Mouse (Mus musculus): ENCODE measurements around the gene Pum1. TPM values are rescaled to one million over a fixed set of nuclear protein-coding genes. Genes with fewer than 3 reads are reported as not detected.

The Pum1 gene
- polyA plus RNA-seq (2012; rRNA removed; ENCODE audit: low replicate concordance): 54.6 and 60.4 TPM in 2 replicates

DNA sequence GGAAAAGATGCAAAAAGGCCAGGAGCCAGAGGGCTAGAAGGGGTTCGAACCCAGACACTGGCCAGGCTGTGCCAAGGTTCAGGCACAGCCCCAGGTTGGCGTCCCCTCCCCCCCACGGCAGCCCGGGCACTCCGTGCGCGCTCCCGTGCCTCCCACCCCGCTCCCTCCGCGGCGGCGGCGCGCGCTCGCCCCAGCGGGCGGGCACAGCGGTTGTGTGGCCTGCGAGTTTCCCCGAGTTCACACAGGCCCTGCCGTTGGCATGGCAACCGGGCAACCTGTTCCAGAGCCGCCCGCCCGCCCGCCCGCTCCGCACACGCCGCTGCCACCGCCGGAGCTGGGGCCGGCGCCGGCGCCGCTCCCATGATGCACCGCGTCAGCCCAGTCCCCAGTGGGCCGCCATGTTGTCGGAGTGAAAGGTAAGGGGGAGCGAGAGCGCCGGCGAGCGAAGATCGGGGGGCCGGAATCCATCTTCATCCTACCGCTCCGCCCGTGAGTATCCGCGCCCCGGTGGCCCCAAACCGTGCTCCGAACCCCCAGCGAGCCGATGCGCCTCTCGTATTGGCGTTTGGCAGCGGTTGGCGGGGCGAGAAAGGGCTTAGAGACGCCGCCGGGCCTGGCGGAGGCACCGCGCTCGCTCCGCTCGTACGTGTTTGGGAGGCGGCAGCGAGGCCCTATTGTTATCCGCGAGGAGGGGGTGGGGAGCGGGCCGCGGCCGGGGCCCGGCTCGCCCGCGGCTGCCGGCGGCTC lies at the start of gene Pum1:
Pum1 (plus strand) TSS at position 343 of the 747 bp plus-strand sequence.

DNA sequence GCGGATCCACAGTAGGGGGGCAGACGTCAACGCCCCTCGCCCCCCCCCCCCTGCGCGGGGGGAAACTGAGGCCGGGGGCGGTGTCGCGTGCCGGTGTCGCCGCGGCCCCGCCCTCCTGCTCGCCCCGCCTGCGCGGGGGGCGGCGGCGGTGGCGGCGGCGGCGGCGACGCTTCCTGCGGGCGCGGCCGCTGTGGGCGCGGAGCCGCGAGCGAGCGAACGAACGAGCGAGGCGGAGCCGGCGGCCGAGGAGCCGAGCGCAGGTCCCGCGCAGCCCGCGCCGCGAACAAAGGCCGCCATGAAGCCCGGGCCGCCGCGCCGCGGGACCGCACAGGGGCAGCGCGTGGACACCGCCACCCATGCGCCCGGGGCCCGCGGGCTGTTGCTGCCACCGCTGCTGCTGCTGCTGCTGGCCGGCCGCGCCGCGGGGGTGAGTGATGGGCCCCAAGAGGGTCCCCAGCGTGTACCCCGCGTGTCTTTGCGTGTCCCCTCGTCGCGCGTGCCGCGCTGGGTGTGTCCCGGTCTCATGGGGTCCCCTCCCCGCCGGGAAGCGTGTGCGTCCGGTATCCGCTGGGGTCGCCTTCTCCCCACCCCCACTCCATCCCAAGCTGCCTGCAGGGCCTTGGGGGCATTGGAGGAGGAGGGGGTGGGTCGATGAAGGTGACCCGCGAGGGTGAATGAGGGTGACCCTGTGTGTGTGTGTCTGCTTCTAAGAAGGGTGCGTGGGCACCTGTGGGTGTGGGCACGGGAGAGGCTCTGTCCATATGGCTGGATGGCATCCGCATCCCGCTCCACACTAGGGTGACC lies 129.5 kb downstream of the Pum1 start, which contains the start of gene Sdc3:
Sdc3 (plus strand) TSS at position 162 of the 804 bp plus-strand sequence.

Other genes starting within 250 kb of the Pum1 start
- gene Nkain1, start 89.1 kb upstream of the Pum1 start, polyA plus RNA-seq (2012; rRNA removed; ENCODE audit: low replicate concordance): 6.7 and 15.2 TPM in 2 replicates
- 68.5 and 127 TPM in 2 replicates for gene Sdc3, start 129.2 kb downstream of the Pum1 start, polyA plus RNA-seq (2012; rRNA removed; ENCODE audit: low replicate concordance)
- gene Laptm5, start 249.8 kb downstream of the Pum1 start, polyA plus RNA-seq (2012; rRNA removed; ENCODE audit: low replicate concordance): 488 and 568 TPM in 2 replicates